Comparison of ENCODE assay signal across 7 mouse cellular contexts in genomic region chr11:121204161-121205006, GRCm38 (mm10). TPM values are rescaled to one million over a fixed set of nuclear protein-coding genes. Genes with fewer than 3 reads are reported as not detected.
A peak's percentile ranks its signal among the peaks of the same experiment; 100 is the strongest.
DNase-seq lines count a peak whose midpoint lies in the region; ATAC-seq lines count a peak whose summit lies in the region.

TSS of gene Hexdc (plus strand) at chr11:121204433.
TSS of gene Ogfod3 (minus strand) at chr11:121204711.

- peak; percentile 98 for DNase-seq in adrenal gland, postnatal 14 days
- DNase-seq in embryonic facial prominence, embryonic 11.5 days (ENCODE audit: low spot score): peak; percentile 96
- peak; percentile 98 for DNase-seq in kidney, adult 11 months
- DNase-seq in limb, embryonic 10.5 days (ENCODE audit: low spot score): peak; percentile 98
- peak; percentile 95 for DNase-seq in spleen, adult 12 weeks (ENCODE audit: low spot score)

- H3K27ac ChIP-seq in embryonic facial prominence, embryonic 11.5 days (replicated peaks; ENCODE audit: low read depth, low read length): peak within 1 kb of the TSS; percentile 61
- peak within 1 kb of the TSS; percentile 95 for H3K27ac ChIP-seq in limb, embryonic 10.5 days
- H3K27ac ChIP-seq in midbrain, embryonic 13.5 days: peak within 1 kb of the TSS; percentile 92

- H3K4me1 ChIP-seq in embryonic facial prominence, embryonic 11.5 days (ENCODE audit: control insufficient read depth, insufficient read depth, low read length): no peaks in the 10 kb centered on the region
- H3K4me1 ChIP-seq in limb, embryonic 10.5 days: peaks cover 17% of the 10 kb centered on the region
- H3K4me1 ChIP-seq in midbrain, embryonic 13.5 days (replicated peaks): peaks cover 16% of the 10 kb centered on the region

- peak within 1 kb of the TSS; percentile 64 for H3K4me2 ChIP-seq in embryonic facial prominence, embryonic 11.5 days (ENCODE audit: low read depth, low read length)
- peak within 1 kb of the TSS; percentile 71 for H3K4me2 ChIP-seq in midbrain, embryonic 13.5 days (replicated peaks)

- H3K9me3 ChIP-seq in embryonic facial prominence, embryonic 11.5 days (replicated peaks; ENCODE audit: control insufficient read depth, low read length): no peaks in the 10 kb centered on the region
- H3K9me3 ChIP-seq in limb, embryonic 10.5 days (replicated peaks): no peaks in the 10 kb centered on the region
- no peaks in the 10 kb centered on the region for H3K9me3 ChIP-seq in midbrain, embryonic 13.5 days

- ATAC-seq in embryonic facial prominence, embryonic 11.5 days (replicated peaks; ENCODE audit: insufficient number of reproducible peaks, low FRiP score, low TSS enrichment, low read depth): peak; percentile 98
- peak; percentile 97 for ATAC-seq in granulocyte monocyte progenitor cell, adult 5-6 weeks (replicated peaks; ENCODE audit: poor library complexity, severe bottlenecking)
- ATAC-seq in midbrain, embryonic 13.5 days: peak; percentile 97

- WGBS in embryonic facial prominence, embryonic 11.5 days: under 1% methylated on average over 53 of the region's 70 CpGs
- WGBS in limb, embryonic 10.5 days: under 1% methylated on average over 70 of the region's 70 CpGs
- WGBS in midbrain, embryonic 13.5 days: under 1% methylated on average over 68 of the region's 70 CpGs

- no peaks in the 10 kb centered on the region for H3K36me3 ChIP-seq in embryonic facial prominence, embryonic 11.5 days (replicated peaks; ENCODE audit: control insufficient read depth, insufficient read depth, low read depth, low read length)
- H3K36me3 ChIP-seq in limb, embryonic 10.5 days: peaks cover 16% of the 10 kb centered on the region
- peaks cover 13% of the 10 kb centered on the region for H3K36me3 ChIP-seq in midbrain, embryonic 13.5 days

- no peaks in the 10 kb centered on the region for H3K27me3 ChIP-seq in embryonic facial prominence, embryonic 11.5 days (ENCODE audit: control insufficient read depth, insufficient read depth, low read length)
- no peaks in the 10 kb centered on the region for H3K27me3 ChIP-seq in limb, embryonic 10.5 days (ENCODE audit: low read depth, poor library complexity, severe bottlenecking)
- no peaks in the 10 kb centered on the region for H3K27me3 ChIP-seq in midbrain, embryonic 13.5 days

- H3K9ac ChIP-seq in embryonic facial prominence, embryonic 11.5 days (replicated peaks; ENCODE audit: low read length): peak within 1 kb of the TSS; percentile 81
- peak within 1 kb of the TSS; percentile 84 for H3K9ac ChIP-seq in midbrain, embryonic 13.5 days (replicated peaks)

- peak within 1 kb of the TSS; percentile 72 for H3K4me3 ChIP-seq in embryonic facial prominence, embryonic 11.5 days (ENCODE audit: low read depth, low read length)
- H3K4me3 ChIP-seq in limb, embryonic 10.5 days: peak within 1 kb of the TSS; percentile 85
- peak within 1 kb of the TSS; percentile 73 for H3K4me3 ChIP-seq in midbrain, embryonic 13.5 days (replicated peaks)

RNA-seq across cellular contexts. Expression of gene Hexdc, which starts in this region (rescaled TPM):
- total RNA-seq in adrenal gland, postnatal 14 days (2021): 11.5 and 13.7 TPM in 2 replicates
- 5.4 and 6.3 TPM in 2 replicates for polyA plus RNA-seq in embryonic facial prominence, embryonic 11.5 days (2014; fragmentation: Nextera tagmentation; extraction: Ambion mirVana)
- 5.6 and 11.5 TPM in 2 replicates for total RNA-seq in granulocyte monocyte progenitor cell, adult 5-6 weeks (2014; fragmentation: Nextera tagmentation)
- total RNA-seq in granulocyte monocyte progenitor cell, adult 5-6 weeks (2017): 2.4 and 4.8 TPM in 2 replicates
- polyA plus RNA-seq in limb, embryonic 10.5 days (2016; fragmentation: Nextera tagmentation; extraction: Ambion mirVana): 5.7 and 9.0 TPM in 2 replicates
- polyA plus RNA-seq in midbrain, embryonic 13.5 days (2015; fragmentation: Nextera tagmentation; extraction: Ambion mirVana): 18.2 and 21.1 TPM in 2 replicates

RNA-seq across cellular contexts. Expression of gene Ogfod3, which starts in this region (rescaled TPM):
- 23.0 and 24.6 TPM in 2 replicates for total RNA-seq in adrenal gland, postnatal 14 days (2021)
- 16.0 and 19.0 TPM in 2 replicates for polyA plus RNA-seq in embryonic facial prominence, embryonic 11.5 days (2014; fragmentation: Nextera tagmentation; extraction: Ambion mirVana)
- total RNA-seq in granulocyte monocyte progenitor cell, adult 5-6 weeks (2014; fragmentation: Nextera tagmentation): 13.1 and 15.1 TPM in 2 replicates
- 7.7 and 10.3 TPM in 2 replicates for total RNA-seq in granulocyte monocyte progenitor cell, adult 5-6 weeks (2017)
- 17.0 and 19.1 TPM in 2 replicates for polyA plus RNA-seq in limb, embryonic 10.5 days (2016; fragmentation: Nextera tagmentation; extraction: Ambion mirVana)
- polyA plus RNA-seq in midbrain, embryonic 13.5 days (2015; fragmentation: Nextera tagmentation; extraction: Ambion mirVana): 20.2 and 22.9 TPM in 2 replicates

Comparison
In these comparisons a context has a peak if more than half of its experiments do, and no peak if none do; other contexts are left out.
1. Peak in every context shown above with its lines: DNase-seq, ATAC-seq, H3K4me3 ChIP-seq and H3K27ac ChIP-seq.